Mouse (Mus musculus): ENCODE results near the gene Arhgap44. TPM values are rescaled to one million over a fixed set of nuclear protein-coding genes. Genes with fewer than 3 reads are reported as not detected.

Gene Arhgap44
- polyA plus RNA-seq, 1 experiment from 2014 or later = 3.4 TPM

- H3K36me3 ChIP-seq (replicated peaks) = no peaks in the 10 kb centered on the region
- H3K4me3 ChIP-seq = no peak overlapping the region
- no peaks in the 10 kb centered on the region for H3K9me3 ChIP-seq
- 68% methylated on average over 7 of the region's 7 CpGs for WGBS
- H3K27ac ChIP-seq = no peak overlapping the region
- DNase-seq (ENCODE audit: extremely low spot score, low spot score) = no peak
- peaks cover 15% of the 10 kb centered on the region for H3K4me1 ChIP-seq
- no peaks in the 10 kb centered on the region for H3K27me3 ChIP-seq (ENCODE audit: poor library complexity, severe bottlenecking)
Measured at GRCm38 (mm10) chr11:65058224-65058908, 104.4 kb downstream of the Arhgap44 start.

DNA sequence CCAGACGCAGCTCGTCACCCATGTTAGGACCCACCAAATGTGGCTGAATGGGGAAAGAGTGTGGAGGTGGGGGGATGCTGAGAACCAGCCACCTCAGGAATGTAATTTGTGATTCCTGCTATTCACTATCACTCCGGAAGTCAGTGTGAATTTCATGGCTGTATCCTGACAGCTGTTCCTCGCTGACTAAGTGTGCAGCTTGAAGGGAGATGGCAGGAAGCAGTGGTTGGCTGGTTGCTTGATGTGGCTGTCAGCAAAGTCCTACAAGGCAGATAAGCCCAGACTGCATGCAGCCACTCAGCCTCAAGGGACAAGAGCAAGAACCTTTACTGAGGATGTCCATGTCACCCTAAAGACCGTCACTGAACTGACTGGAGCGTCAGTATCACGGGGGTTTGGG is 107.2 kb downstream of the Arhgap44 start:
- no peaks in the 10 kb centered on the region for H3K36me3 ChIP-seq (replicated peaks)
- no peak overlapping the region for H3K27ac ChIP-seq
- no peak for DNase-seq (ENCODE audit: extremely low spot score, low spot score)
- H3K27me3 ChIP-seq (ENCODE audit: poor library complexity, severe bottlenecking) = no peaks in the 10 kb centered on the region
- no peak overlapping the region for H3K4me3 ChIP-seq
- H3K9me3 ChIP-seq = no peaks in the 10 kb centered on the region
- H3K4me1 ChIP-seq = peaks cover 15% of the 10 kb centered on the region
- WGBS = 85% methylated on average over 7 of the region's 7 CpGs

DNA sequence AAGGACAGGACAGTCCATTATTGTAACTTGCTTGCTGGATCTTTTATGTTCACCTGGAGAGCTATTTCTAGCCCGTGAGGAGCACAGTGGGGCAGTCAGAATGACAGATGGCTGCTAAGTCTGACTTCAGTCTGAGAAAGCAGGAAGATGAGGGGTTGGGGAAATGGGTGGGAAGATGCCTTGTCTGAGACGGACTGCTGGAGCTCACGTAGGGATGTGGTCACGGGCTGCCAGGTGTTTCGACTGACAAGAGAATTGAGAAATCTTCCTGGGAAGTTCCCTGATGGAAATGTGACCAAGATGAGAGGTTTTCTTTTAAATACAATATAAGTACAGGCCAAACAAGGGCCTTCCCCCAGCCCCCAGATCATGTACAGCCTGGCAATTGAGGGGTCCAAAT is 108.5 kb downstream of the Arhgap44 start:
- peaks cover 19% of the 10 kb centered on the region for H3K4me1 ChIP-seq
- no peak overlapping the region for H3K4me3 ChIP-seq
- H3K9me3 ChIP-seq = no peaks in the 10 kb centered on the region
- 78% methylated on average over 5 of the region's 5 CpGs for WGBS
- no peak for DNase-seq (ENCODE audit: extremely low spot score, low spot score)
- H3K27ac ChIP-seq = no peak overlapping the region
- no peaks in the 10 kb centered on the region for H3K36me3 ChIP-seq (replicated peaks)
- H3K27me3 ChIP-seq (ENCODE audit: poor library complexity, severe bottlenecking) = no peaks in the 10 kb centered on the region

DNA sequence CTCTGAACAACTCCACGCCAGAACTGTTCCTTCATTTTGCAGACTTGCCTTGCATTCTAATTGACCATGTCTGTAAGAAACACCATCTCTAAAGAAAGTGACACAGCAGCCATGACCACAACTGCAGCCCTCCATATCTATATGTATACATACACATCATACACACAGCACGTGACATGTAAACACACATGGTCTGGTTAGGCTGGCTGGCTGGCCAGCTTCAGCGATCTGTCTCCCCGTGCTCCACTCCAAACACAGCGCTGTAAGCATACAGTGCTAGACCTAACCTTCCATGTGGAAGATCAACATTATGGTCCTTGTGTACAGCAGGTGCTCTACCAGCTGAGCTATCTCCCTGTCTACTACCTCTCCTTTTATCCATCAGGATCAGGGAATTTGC is 111.9 kb downstream of the Arhgap44 start:
- H3K27me3 ChIP-seq (ENCODE audit: poor library complexity, severe bottlenecking) = no peaks in the 10 kb centered on the region
- H3K4me3 ChIP-seq = no peak overlapping the region
- H3K4me1 ChIP-seq = 0 out of 2 replicates have a peak, but pooled peaks cover 7% of the 10 kb centered on the region
- WGBS = 90% methylated on average over 5 of the region's 5 CpGs
- no peaks in the 10 kb centered on the region for H3K36me3 ChIP-seq (replicated peaks)
- no peak overlapping the region for H3K27ac ChIP-seq
- H3K9me3 ChIP-seq = no peaks in the 10 kb centered on the region
- no peak for DNase-seq (ENCODE audit: extremely low spot score, low spot score)

- 0 out of 2 replicates have a peak, but pooled peaks cover 7% of the 10 kb centered on the region for H3K4me1 ChIP-seq
- no peak for DNase-seq (ENCODE audit: extremely low spot score, low spot score)
- H3K4me3 ChIP-seq = no peak overlapping the region
- no peaks in the 10 kb centered on the region for H3K27me3 ChIP-seq (ENCODE audit: poor library complexity, severe bottlenecking)
- no peak overlapping the region for H3K27ac ChIP-seq
- no peaks in the 10 kb centered on the region for H3K9me3 ChIP-seq
- WGBS = 91% methylated on average over 7 of the region's 7 CpGs
- H3K36me3 ChIP-seq (replicated peaks) = no peaks in the 10 kb centered on the region
Measured at GRCm38 (mm10) chr11:65049090-65049489, 113.7 kb downstream of the Arhgap44 start.

DNA sequence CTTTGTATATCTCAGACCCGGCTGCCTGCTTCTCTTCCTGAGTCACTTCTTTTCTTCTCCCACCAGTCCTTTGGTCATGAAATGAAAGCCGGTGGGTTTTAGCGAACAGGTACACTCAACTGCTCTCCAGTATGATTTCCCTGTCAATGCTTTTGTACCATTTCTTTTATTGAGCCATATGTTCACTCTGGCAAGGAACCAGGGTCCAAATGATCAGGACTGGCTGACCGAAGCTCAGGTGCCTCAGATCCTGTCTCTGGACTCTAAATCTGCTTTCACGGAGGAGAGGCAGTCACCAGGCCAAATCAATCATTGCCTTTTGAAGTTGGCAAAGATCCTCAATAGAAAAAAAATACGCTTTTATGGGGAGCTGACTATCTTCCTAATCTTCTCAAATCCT is 122.2 kb downstream of the Arhgap44 start:
- Histone ChIP-seq H3K4me1 (peaks cover 24% of the 10 kb centered on the region), H3K9me3 (no peaks in the 10 kb centered on the region), H3K36me3 (replicated peaks) (no peaks in the 10 kb centered on the region), H3K27ac (no peak overlapping the region), H3K27me3 (ENCODE audit: poor library complexity, severe bottlenecking) (no peaks in the 10 kb centered on the region), H3K4me3 (no peak overlapping the region)
- WGBS = 83% methylated on average over 6 of the region's 6 CpGs
- no peak for DNase-seq (ENCODE audit: extremely low spot score, low spot score)

DNA sequence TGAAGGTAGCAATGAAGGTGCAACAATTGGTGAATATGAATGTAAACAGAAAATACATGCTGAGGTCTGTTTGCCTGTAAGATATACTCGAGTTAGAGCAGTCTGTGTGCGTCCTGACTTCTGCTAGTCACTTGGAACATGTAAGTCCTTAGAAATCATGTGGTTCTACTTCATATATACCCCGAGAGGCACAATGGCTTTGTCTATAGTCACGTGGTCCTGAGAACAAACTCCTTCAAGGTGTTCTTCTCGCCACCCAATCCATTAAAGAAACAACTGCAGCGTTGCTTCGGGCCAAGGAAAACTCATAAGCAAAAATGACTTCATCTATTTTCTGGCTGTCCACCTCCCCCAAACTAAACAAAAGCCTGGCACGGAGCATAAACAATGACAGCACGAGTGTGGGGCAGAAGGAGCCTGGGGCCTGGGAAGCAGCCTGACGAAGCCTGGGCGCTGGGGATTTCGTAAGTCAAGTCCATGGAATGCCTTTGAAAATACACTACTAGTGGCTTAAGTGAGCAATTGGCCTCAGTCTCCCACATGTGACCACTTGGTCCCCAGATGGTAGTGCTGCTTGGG is 123.2 kb downstream of the Arhgap44 start:
- no peaks in the 10 kb centered on the region for H3K27me3 ChIP-seq (ENCODE audit: poor library complexity, severe bottlenecking)
- H3K4me3 ChIP-seq = no peak overlapping the region
- DNase-seq (ENCODE audit: extremely low spot score, low spot score) = no peak
- peaks cover 24% of the 10 kb centered on the region for H3K4me1 ChIP-seq
- H3K9me3 ChIP-seq = no peaks in the 10 kb centered on the region
- peak overlapping the region; percentile 26; the same call in 1 of the 2 replicates for H3K27ac ChIP-seq
- no peaks in the 10 kb centered on the region for H3K36me3 ChIP-seq (replicated peaks)
- 67% methylated on average over 12 of the region's 12 CpGs for WGBS

- no peak for DNase-seq (ENCODE audit: extremely low spot score, low spot score)
- WGBS = 64% methylated on average over 2 of the region's 2 CpGs
- Histone ChIP-seq H3K27ac (no peak overlapping the region), H3K4me1 (peaks cover 24% of the 10 kb centered on the region), H3K4me3 (no peak overlapping the region), H3K9me3 (no peaks in the 10 kb centered on the region), H3K36me3 (replicated peaks) (no peaks in the 10 kb centered on the region), H3K27me3 (ENCODE audit: poor library complexity, severe bottlenecking) (no peaks in the 10 kb centered on the region)
Measured at GRCm38 (mm10) chr11:65038996-65039395, 123.8 kb downstream of the Arhgap44 start.

GRCm38 (mm10) chr11:65032221-65032620 is 130.5 kb downstream of the Arhgap44 start:
- Histone ChIP-seq H3K4me1 (no peaks in the 10 kb centered on the region), H3K27ac (no peak overlapping the region), H3K27me3 (ENCODE audit: poor library complexity, severe bottlenecking) (no peaks in the 10 kb centered on the region), H3K36me3 (replicated peaks) (no peaks in the 10 kb centered on the region), H3K9me3 (no peaks in the 10 kb centered on the region), H3K4me3 (no peak overlapping the region)
- no peak for DNase-seq (ENCODE audit: extremely low spot score, low spot score)
- 91% methylated on average over 7 of the region's 7 CpGs for WGBS

GRCm38 (mm10) chr11:65030201-65030600 is 132.6 kb downstream of the Arhgap44 start:
- Histone ChIP-seq H3K27me3 (ENCODE audit: poor library complexity, severe bottlenecking) (no peaks in the 10 kb centered on the region), H3K9me3 (no peaks in the 10 kb centered on the region), H3K36me3 (replicated peaks) (no peaks in the 10 kb centered on the region), H3K4me3 (no peak overlapping the region), H3K27ac (no peak overlapping the region), H3K4me1 (no peaks in the 10 kb centered on the region)
- no peak for DNase-seq (ENCODE audit: extremely low spot score, low spot score)
- WGBS = 84% methylated on average over 1 of the region's 1 CpGs

DNA sequence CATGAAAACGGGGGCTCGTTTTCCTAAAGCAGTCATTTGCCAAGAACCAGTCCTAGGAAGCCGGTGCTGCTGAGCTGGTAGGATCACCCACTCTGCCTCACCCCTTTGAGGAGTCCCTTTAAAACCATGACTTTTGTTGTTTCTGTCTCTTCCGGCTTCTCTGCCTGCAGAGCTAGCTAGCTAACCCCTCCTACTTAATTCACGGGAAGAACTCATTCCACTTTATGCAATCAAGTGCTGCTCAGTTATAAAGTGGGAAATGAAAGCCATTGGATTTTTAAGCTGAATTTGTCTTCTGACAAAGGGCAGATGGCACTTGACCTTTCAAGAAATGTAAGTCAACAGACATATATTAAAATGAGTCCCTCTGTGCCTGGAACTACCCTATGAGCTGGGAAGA is 134.7 kb downstream of the Arhgap44 start:
- 80% methylated on average over 5 of the region's 5 CpGs for WGBS
- no peaks in the 10 kb centered on the region for H3K4me1 ChIP-seq
- no peaks in the 10 kb centered on the region for H3K9me3 ChIP-seq
- no peak for DNase-seq (ENCODE audit: extremely low spot score, low spot score)
- H3K27ac ChIP-seq = no peak overlapping the region
- no peaks in the 10 kb centered on the region for H3K27me3 ChIP-seq (ENCODE audit: poor library complexity, severe bottlenecking)
- no peaks in the 10 kb centered on the region; the same call in 1 of the 2 replicates for H3K36me3 ChIP-seq (replicated peaks)
- no peak overlapping the region for H3K4me3 ChIP-seq

- H3K27ac ChIP-seq = no peak overlapping the region
- H3K9me3 ChIP-seq = no peaks in the 10 kb centered on the region
- no peaks in the 10 kb centered on the region for H3K27me3 ChIP-seq (ENCODE audit: poor library complexity, severe bottlenecking)
- H3K4me1 ChIP-seq = no peaks in the 10 kb centered on the region
- no peak for DNase-seq (ENCODE audit: extremely low spot score, low spot score)
- no peaks in the 10 kb centered on the region; the same call in 1 of the 2 replicates for H3K36me3 ChIP-seq (replicated peaks)
- WGBS = 91% methylated on average over 11 of the region's 11 CpGs
- no peak overlapping the region for H3K4me3 ChIP-seq
Measured at GRCm38 (mm10) chr11:65022771-65023170, 140.0 kb downstream of the Arhgap44 start.

- WGBS = 95% methylated on average over 4 of the region's 4 CpGs
Measured at GRCm38 (mm10) chr11:65020744-65021143, 142.0 kb downstream of the Arhgap44 start.

More at GRCm38 (mm10) chr11:65020744-65021143, 142.0 kb downstream of the Arhgap44 start:
- H3K27ac ChIP-seq = no peak overlapping the region
- H3K4me1 ChIP-seq = no peaks in the 10 kb centered on the region
- no peaks in the 10 kb centered on the region; the same call in 1 of the 2 replicates for H3K36me3 ChIP-seq (replicated peaks)
- H3K4me3 ChIP-seq = no peak overlapping the region
- DNase-seq (ENCODE audit: extremely low spot score, low spot score) = no peak
- H3K9me3 ChIP-seq = no peaks in the 10 kb centered on the region
- H3K27me3 ChIP-seq (ENCODE audit: poor library complexity, severe bottlenecking) = no peaks in the 10 kb centered on the region
